Mouse (Mus musculus) small intestine, adult 2 months (tissue): Measurements from ENCODE around the gene Tmem143.

ENCODE experiments used
- CTCF ChIP-seq: fragments of 200-500 bp; IDR thresholded peaks from 2 replicates; pipeline ENCODE4 v1.5.1; 2012; ENCODE audit warnings: low read depth, mild to moderate bottlenecking, control low read depth, inconsistent platforms, low read length, moderate library complexity, mixed read lengths; ENCODE audit not compliant: insufficient replicate concordance, insufficient read length; ENCODE audit errors: extremely low read depth
- POLR2A ChIP-seq: fragments of 200-500 bp; IDR thresholded peaks from 2 replicates; pipeline ENCODE4 v1.6.1; 2012; ENCODE audit warnings: low read depth, mild to moderate bottlenecking, control low read depth, inconsistent platforms, low read length, moderate library complexity

DNA sequence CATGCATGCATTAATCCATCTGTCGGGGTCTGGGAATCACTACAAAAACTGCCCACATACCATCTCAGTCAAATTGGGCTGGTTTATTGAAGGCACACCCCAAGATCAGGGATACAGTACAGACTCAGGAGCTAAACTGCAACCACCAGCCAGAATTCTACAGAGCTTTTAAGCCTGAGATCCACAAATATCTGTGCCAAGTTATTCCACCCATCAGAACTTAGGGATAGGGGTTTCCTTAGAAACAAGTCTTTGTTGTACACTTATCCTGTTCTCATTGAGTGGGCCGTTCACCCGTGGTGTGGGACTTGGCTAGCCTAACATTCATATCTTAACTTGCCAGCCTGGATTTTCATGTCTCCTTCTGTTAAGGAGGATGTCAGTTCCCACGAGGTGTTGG is 52.3 kb downstream of the Tmem143 start:
- no peak for TF ChIP-seq POLR2A
- TF ChIP-seq CTCF = no peak
